Mouse (Mus musculus): ENCODE data around the gene Hnf1a. TPM values are rescaled to one million over a fixed set of nuclear protein-coding genes. Genes with fewer than 3 reads are reported as not detected.

The Hnf1a gene
- polyA plus RNA-seq, 1 experiment from 2014 or later: 0.08 TPM

Other genes starting within 250 kb of the Hnf1a start
- gene Ankrd13a, start 196.4 kb downstream of the Hnf1a start, polyA plus RNA-seq (2015; fragmentation: Nextera tagmentation; extraction: Ambion mirVana): 31.2 and 43.1 TPM in 2 replicates
- gene Git2, start 195.6 kb downstream of the Hnf1a start, polyA plus RNA-seq (2015; fragmentation: Nextera tagmentation; extraction: Ambion mirVana): 57.4 and 59.0 TPM in 2 replicates
- gene 1500011B03Rik, start 147.6 kb downstream of the Hnf1a start, polyA plus RNA-seq (2015; fragmentation: Nextera tagmentation; extraction: Ambion mirVana): 70.6 and 70.9 TPM in 2 replicates
- gene 4930519G04Rik, start 117.4 kb downstream of the Hnf1a start, polyA plus RNA-seq (2015; fragmentation: Nextera tagmentation; extraction: Ambion mirVana): not detected in 2 replicates
- gene Gm9936, start 112.4 kb downstream of the Hnf1a start, polyA plus RNA-seq (2015; fragmentation: Nextera tagmentation; extraction: Ambion mirVana): 0.06 and 0.11 TPM in 2 replicates
- gene Oasl2, start 74.2 kb downstream of the Hnf1a start, polyA plus RNA-seq (2015; fragmentation: Nextera tagmentation; extraction: Ambion mirVana): 8.3 and 9.3 TPM in 2 replicates
- gene Oasl1, start 47.9 kb downstream of the Hnf1a start, polyA plus RNA-seq (2015; fragmentation: Nextera tagmentation; extraction: Ambion mirVana): 0.50 and 0.85 TPM in 2 replicates
- 48.0 and 49.2 TPM in 2 replicates for gene 2210016L21Rik, start 28.9 kb downstream of the Hnf1a start, polyA plus RNA-seq (2015; fragmentation: Nextera tagmentation; extraction: Ambion mirVana)
- gene Sppl3, start 40.0 kb upstream of the Hnf1a start, polyA plus RNA-seq (2015; fragmentation: Nextera tagmentation; extraction: Ambion mirVana): 9.6 and 9.8 TPM in 2 replicates
- 23.2 and 25.4 TPM in 2 replicates for gene Gm10401, start 127.2 kb upstream of the Hnf1a start, polyA plus RNA-seq (2015; fragmentation: Nextera tagmentation; extraction: Ambion mirVana)
- gene Acads, start 148.3 kb upstream of the Hnf1a start, polyA plus RNA-seq (2015; fragmentation: Nextera tagmentation; extraction: Ambion mirVana): 64.5 and 69.2 TPM in 2 replicates
- gene Unc119b, start 163.9 kb upstream of the Hnf1a start, polyA plus RNA-seq (2015; fragmentation: Nextera tagmentation; extraction: Ambion mirVana): 34.3 and 35.2 TPM in 2 replicates
- gene Mlec, start 187.1 kb upstream of the Hnf1a start, polyA plus RNA-seq (2015; fragmentation: Nextera tagmentation; extraction: Ambion mirVana): 58.9 and 62.1 TPM in 2 replicates
- gene Cabp1, start 223.3 kb upstream of the Hnf1a start, polyA plus RNA-seq (2015; fragmentation: Nextera tagmentation; extraction: Ambion mirVana): 1.3 and 1.6 TPM in 2 replicates